Mouse (Mus musculus) cerebellum, adult 8-10 months (tissue): ENCODE data around the gene Lenep.

Experiments used
- DNase-seq: peaks from one replicate; pipeline ENCODE4 v3.0.0; 2022

Lenep gene

DNA sequence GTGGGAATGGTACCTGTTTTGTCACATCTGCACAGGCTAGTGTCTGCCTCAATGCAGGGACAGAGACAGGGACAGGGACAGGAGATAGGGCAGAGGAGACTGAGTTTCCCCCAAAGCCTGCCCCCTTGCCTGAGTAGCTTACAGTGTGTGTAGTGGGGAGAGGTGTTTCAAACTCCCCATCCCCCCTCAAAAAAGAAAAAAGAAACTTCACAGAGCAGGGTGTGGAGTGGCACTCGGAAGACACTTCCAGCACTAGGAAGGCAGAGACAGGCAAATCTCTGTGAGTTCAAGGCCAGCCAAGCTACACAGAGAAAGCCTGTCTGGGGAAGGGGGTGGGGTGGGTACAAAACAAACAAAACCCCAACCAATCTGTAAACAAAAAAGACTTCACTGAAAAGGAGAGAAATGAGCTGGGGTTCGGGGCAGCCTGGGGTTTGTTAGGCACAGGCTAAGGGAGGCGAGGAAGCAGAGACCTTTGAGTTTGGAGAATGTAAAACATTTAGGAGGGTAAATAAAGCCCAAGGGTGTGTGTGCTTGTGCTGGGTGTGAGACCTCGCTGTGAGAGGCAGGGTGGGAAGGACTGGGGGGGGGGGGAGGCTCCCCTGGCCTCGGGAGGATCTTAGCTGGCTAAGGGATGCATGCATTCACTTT lies 28.9 kb downstream of the Lenep start:
- DNase-seq = no peak

DNA sequence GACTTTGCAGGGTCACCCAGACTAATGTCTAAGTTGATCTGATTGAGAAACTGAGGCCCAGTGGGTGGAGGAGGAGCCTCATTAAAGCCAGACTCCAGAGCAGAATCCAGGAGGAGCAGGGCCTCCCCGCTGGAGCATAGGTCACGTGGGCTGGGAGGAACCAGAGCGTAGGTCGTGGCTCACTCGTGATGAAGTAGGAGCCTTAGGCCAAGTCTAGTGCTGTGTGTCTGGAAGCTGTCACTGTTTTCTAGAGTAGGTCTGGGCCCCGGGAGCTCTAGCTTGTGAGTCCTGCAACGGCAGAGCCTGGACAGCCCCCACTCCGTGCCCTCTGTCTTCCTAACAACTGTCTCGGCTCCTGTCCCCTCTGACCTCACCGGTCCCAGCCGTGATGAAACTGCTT lies 35.3 kb downstream of the Lenep start:
- DNase-seq = no peak

GRCm38 (mm10) chr3:89365486-89366414 lies 36.8 kb downstream of the Lenep start:
- DNase-seq = no peak

- no peak for DNase-seq
These were observed 37.5 kb downstream of the Lenep start, which contains the start of gene Dcst1 for GRCm38 (mm10) chr3:89365153-89365485. Gene Dcst1 (minus strand): TSS chr3:89365253.

DNA sequence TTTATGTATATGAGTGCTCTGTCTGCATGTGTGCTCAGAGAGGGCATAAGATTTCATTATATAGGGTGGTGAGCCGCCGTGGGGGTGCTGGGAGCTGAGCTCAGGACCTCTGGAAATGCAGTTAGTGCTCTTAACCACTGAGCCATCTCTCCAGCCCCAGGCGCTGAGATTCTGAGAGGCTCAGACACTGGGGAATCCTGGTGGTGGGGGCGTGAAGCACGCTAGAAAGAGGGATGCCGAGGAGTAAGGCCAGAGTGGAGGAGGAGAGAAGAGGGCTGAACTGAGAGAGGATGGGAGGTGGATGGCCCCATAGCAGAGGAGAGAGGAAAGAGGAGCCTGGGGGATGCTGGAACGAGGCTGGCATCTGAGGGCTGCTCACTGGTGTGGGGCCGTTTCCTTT lies 38.0 kb downstream of the Lenep start:
- no peak for DNase-seq

DNA sequence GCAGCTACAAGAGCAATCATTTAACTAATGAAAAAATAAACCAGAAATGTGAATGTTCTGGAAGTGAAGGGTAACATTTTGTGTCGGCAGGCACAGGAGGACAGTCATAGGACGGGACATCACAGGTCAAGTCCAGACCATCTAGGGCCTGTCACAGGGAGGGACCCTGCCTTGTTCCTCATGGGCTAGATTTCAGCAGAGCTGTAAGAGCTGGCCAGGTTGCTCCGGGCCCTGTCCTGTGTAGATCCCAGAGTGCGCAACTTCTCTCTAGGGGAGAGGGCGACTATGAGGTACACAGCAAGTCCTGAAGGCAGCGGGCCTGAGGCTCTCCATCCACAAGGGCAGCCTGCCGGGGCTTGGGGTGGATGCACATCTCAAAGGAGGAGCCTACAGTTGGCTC lies 40.9 kb downstream of the Lenep start, which contains the start of gene Dcst2:
TSS of gene Dcst2 (plus strand) at position 301 of the 400 bp plus-strand sequence.
- no peak for DNase-seq

- DNase-seq = no peak
These were observed 42.4 kb downstream of the Lenep start for GRCm38 (mm10) chr3:89360237-89360636.

GRCm38 (mm10) chr3:89359630-89360029 lies 43.0 kb downstream of the Lenep start:
- no peak for DNase-seq

DNA sequence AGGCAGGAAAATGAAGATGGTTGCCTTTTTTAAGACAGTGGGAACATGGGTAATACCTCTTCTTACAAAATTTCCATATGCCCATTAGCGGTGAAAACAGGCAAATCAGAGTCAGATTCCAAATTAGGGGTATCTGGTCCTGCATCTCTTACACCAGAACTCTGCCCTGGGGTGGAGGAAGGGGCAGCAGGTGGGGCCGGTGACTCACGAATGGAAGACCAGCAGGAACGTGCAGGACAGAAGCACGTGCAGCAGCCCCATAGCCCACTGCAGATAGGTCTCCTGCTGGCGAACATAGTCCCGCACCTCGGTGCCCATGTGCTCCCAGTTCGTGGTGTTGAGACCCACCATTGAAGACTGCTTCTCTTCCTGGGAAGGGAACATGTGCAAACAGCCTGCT lies 46.6 kb downstream of the Lenep start:
- DNase-seq = no peak

DNA sequence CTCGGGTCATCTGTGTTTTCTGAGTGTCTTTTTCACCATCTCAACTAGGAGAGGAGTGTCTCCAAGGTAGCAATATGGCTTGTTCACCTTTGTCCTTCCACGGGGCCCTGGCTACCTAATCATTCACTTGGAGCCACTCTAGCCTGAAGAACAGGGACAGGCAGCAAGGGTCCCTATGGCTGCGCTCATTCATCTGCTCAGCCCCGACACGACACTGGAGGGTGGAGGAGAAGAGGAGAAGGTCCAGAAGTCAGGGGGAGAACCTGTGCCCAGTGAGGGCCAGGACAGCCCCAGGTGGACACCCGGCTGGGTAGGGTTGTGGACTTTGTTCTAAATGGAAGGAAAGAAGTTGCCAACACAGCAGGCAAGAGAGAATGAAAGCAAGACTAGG lies 47.1 kb downstream of the Lenep start:
- no peak for DNase-seq

- DNase-seq = peak; percentile 88
These were observed 47.6 kb downstream of the Lenep start for GRCm38 (mm10) chr3:89354816-89355511.

DNA sequence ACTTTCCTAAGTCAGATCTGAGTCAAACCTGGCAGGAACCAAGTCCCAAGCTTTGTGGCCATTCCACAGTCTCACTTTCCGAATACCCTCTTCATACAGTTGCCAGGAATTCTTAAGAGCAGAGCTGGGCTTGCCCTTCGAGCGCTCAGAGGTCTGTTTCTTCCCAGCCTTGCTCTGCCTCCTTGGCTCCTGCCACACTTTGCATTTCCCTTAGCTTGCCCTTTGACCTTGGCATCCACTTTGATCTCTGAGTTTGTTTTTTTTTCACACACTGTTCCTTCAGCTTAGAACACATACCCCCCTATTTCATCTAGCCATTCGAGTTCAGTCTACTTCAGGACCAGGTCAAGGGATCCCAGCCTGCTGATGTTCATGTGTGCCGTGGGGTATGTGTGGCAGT lies 51.3 kb downstream of the Lenep start:
- no peak for DNase-seq
